Mouse (Mus musculus): ENCODE data around the gene Shmt1. TPM values are rescaled to one million over a fixed set of nuclear protein-coding genes. Genes with fewer than 3 reads are reported as not detected.
A peak's percentile ranks its signal among the peaks of the same experiment; 100 is the strongest.

Gene Shmt1
- polyA plus RNA-seq, 1 experiment: 9.6 TPM

- TF ChIP-seq POLR2A (IDR thresholded peaks at IDR 0.05; ENCODE audit: low read depth, low read length) (no peak), CTCF (IDR thresholded peaks at IDR 0.05; ENCODE audit: extremely low read depth, insufficient read depth, insufficient read length, insufficient replicate concordance) (no peak)
- no peaks in the 10 kb centered on the region for H3K4me1 ChIP-seq (ENCODE audit: control insufficient read depth, insufficient read depth, insufficient read length)
- WGBS: 71% methylated on average over 5 of the region's 5 CpGs
- H3K27ac ChIP-seq (ENCODE audit: insufficient read depth, low read length): no peak overlapping the region
- no peak overlapping the region for H3K4me3 ChIP-seq (ENCODE audit: extremely low read depth, insufficient read depth, insufficient read length)
- no peaks in the 10 kb centered on the region for H3K27me3 ChIP-seq (ENCODE audit: control insufficient read depth, insufficient read depth, low read length)
- H3K36me3 ChIP-seq (ENCODE audit: control insufficient read depth, insufficient read depth, low read length): no peaks in the 10 kb centered on the region
- no peak for DNase-seq (ENCODE audit: low read depth in 1 of 2, low spot score in 2 of 2)
Measured at GRCm38 (mm10) chr11:60816398-60816797, 4.9 kb upstream of the Shmt1 start.

- DNase-seq (ENCODE audit: low read depth in 1 of 2, low spot score in 2 of 2): peak; percentile 82 to 94
- WGBS: 1% methylated on average over 29 of the region's 29 CpGs
- Histone ChIP-seq H3K27me3 (ENCODE audit: control insufficient read depth, insufficient read depth, low read length) (no peaks in the 10 kb centered on the region), H3K36me3 (ENCODE audit: control insufficient read depth, insufficient read depth, low read length) (no peaks in the 10 kb centered on the region), H3K4me3 (ENCODE audit: extremely low read depth, insufficient read depth, insufficient read length) (peak overlapping the region; percentile 59), H3K4me1 (ENCODE audit: control insufficient read depth, insufficient read depth, insufficient read length) (no peaks in the 10 kb centered on the region), H3K27ac (ENCODE audit: insufficient read depth, low read length) (no peak overlapping the region)
- TF ChIP-seq POLR2A (IDR thresholded peaks at IDR 0.05; ENCODE audit: low read depth, low read length): no peak
- TF ChIP-seq CTCF (IDR thresholded peaks at IDR 0.05; ENCODE audit: extremely low read depth, insufficient read depth, insufficient read length, insufficient replicate concordance): no peak
Measured at GRCm38 (mm10) chr11:60811054-60811460, 461 bp downstream of the Shmt1 start.

GRCm38 (mm10) chr11:60810046-60810965 lies 1.2 kb downstream of the Shmt1 start:
- Histone ChIP-seq H3K4me3 (ENCODE audit: extremely low read depth, insufficient read depth, insufficient read length) (peak overlapping the region; percentile 59; the same call in 1 of the 2 replicates), H3K4me1 (ENCODE audit: control insufficient read depth, insufficient read depth, insufficient read length) (no peaks in the 10 kb centered on the region), H3K27ac (ENCODE audit: insufficient read depth, low read length) (no peak overlapping the region), H3K27me3 (ENCODE audit: control insufficient read depth, insufficient read depth, low read length) (no peaks in the 10 kb centered on the region), H3K36me3 (ENCODE audit: control insufficient read depth, insufficient read depth, low read length) (no peaks in the 10 kb centered on the region)
- TF ChIP-seq POLR2A (IDR thresholded peaks at IDR 0.05; ENCODE audit: low read depth, low read length): no peak
- no peak for TF ChIP-seq CTCF (IDR thresholded peaks at IDR 0.05; ENCODE audit: extremely low read depth, insufficient read depth, insufficient read length, insufficient replicate concordance)
- no peak for DNase-seq (ENCODE audit: low read depth in 1 of 2, low spot score in 2 of 2)
- 14% methylated on average over 14 of the region's 14 CpGs for WGBS

GRCm38 (mm10) chr11:60809546-60809945 lies 2.0 kb downstream of the Shmt1 start:
- TF ChIP-seq POLR2A (IDR thresholded peaks at IDR 0.05; ENCODE audit: low read depth, low read length): no peak
- no peak for TF ChIP-seq CTCF (IDR thresholded peaks at IDR 0.05; ENCODE audit: extremely low read depth, insufficient read depth, insufficient read length, insufficient replicate concordance)
- Histone ChIP-seq H3K27ac (ENCODE audit: insufficient read depth, low read length) (no peak overlapping the region), H3K27me3 (ENCODE audit: control insufficient read depth, insufficient read depth, low read length) (no peaks in the 10 kb centered on the region), H3K36me3 (ENCODE audit: control insufficient read depth, insufficient read depth, low read length) (no peaks in the 10 kb centered on the region), H3K4me3 (ENCODE audit: extremely low read depth, insufficient read depth, insufficient read length) (no peak overlapping the region), H3K4me1 (ENCODE audit: control insufficient read depth, insufficient read depth, insufficient read length) (no peaks in the 10 kb centered on the region)
- WGBS: 72% methylated on average over 1 of the region's 1 CpGs
- no peak for DNase-seq (ENCODE audit: low read depth in 1 of 2, low spot score in 2 of 2)

GRCm38 (mm10) chr11:60808286-60809070 lies 3.0 kb downstream of the Shmt1 start:
- Histone ChIP-seq H3K36me3 (ENCODE audit: control insufficient read depth, insufficient read depth, low read length) (no peaks in the 10 kb centered on the region; the same call in 1 of the 2 replicates), H3K27ac (ENCODE audit: insufficient read depth, low read length) (no peak overlapping the region), H3K27me3 (ENCODE audit: control insufficient read depth, insufficient read depth, low read length) (no peaks in the 10 kb centered on the region), H3K4me1 (ENCODE audit: control insufficient read depth, insufficient read depth, insufficient read length) (no peaks in the 10 kb centered on the region), H3K4me3 (ENCODE audit: extremely low read depth, insufficient read depth, insufficient read length) (no peak overlapping the region)
- no peak for DNase-seq (ENCODE audit: low read depth in 1 of 2, low spot score in 2 of 2)
- WGBS: 68% methylated on average over 4 of the region's 4 CpGs
- TF ChIP-seq POLR2A (IDR thresholded peaks at IDR 0.05; ENCODE audit: low read depth, low read length): no peak
- TF ChIP-seq CTCF (IDR thresholded peaks at IDR 0.05; ENCODE audit: extremely low read depth, insufficient read depth, insufficient read length, insufficient replicate concordance): no peak

GRCm38 (mm10) chr11:60800892-60801291 lies 10.6 kb downstream of the Shmt1 start:
- WGBS: 90% methylated on average over 1 of the region's 1 CpGs
- H3K27me3 ChIP-seq (ENCODE audit: control insufficient read depth, insufficient read depth, low read length): no peaks in the 10 kb centered on the region
- no peak for DNase-seq (ENCODE audit: low read depth in 1 of 2, low spot score in 2 of 2)
- no peak overlapping the region for H3K27ac ChIP-seq (ENCODE audit: insufficient read depth, low read length)
- H3K4me1 ChIP-seq (ENCODE audit: control insufficient read depth, insufficient read depth, insufficient read length): no peaks in the 10 kb centered on the region
- no peak overlapping the region for H3K4me3 ChIP-seq (ENCODE audit: extremely low read depth, insufficient read depth, insufficient read length)
- TF ChIP-seq CTCF (IDR thresholded peaks at IDR 0.05; ENCODE audit: extremely low read depth, insufficient read depth, insufficient read length, insufficient replicate concordance) (no peak), POLR2A (IDR thresholded peaks at IDR 0.05; ENCODE audit: low read depth, low read length) (no peak)
- H3K36me3 ChIP-seq (ENCODE audit: control insufficient read depth, insufficient read depth, low read length): no peaks in the 10 kb centered on the region; the same call in 1 of the 2 replicates
